Mouse (Mus musculus): ENCODE measurements around the gene Clec3b. TPM values are rescaled to one million over a fixed set of nuclear protein-coding genes. Genes with fewer than 3 reads are reported as not detected.

The Clec3b gene
- polyA plus RNA-seq (2014; fragmentation: Nextera tagmentation; extraction: Ambion mirVana) = not detected in 2 replicates

DNA sequence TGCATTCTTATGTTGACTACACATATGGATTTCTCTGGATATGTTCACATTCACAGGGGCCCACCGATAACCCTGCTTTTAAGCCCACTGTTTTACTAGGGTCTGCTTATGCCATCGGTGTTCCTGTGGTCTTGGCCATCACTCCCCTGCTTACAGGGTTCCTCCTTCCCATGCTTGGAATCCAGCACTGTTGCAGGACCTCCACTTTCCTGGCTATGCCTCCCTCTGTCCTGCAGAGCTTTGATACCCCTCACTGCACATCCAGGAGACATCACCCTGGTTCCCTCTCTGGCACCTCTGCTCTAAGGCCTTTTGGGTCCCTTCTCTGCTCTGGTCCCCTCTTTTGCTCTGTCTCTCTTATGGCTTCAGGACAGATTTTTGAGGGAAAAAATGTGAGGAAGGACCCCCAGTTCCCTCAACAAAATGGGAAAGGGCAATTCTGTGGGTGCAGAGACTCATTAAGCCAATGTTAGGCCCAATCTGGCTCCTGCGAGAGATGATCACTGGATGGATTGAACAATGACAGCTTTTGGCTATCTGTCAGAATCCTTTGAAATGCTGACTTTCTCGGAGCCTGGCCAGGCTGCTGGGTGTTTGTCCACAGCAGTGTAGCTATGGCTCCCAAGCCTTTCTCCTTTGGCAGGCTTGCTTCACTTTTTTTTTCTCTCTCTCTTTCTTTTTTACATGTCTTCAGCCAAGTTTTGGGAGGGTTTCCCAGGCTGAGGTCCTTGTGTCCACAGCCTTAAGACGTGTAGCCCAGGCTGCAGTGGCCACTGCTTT, at the start of gene Clec3b:
Gene Clec3b, plus strand, starts transcription at position 706 of the 780 bp plus-strand sequence.
- 0 out of 2 replicates have a peak, but pooled peaks cover 2% of the 10 kb centered on the region for H3K9me3 ChIP-seq (replicated peaks; ENCODE audit: control insufficient read depth, low read length)
- no peak for ATAC-seq (replicated peaks; ENCODE audit: insufficient number of reproducible peaks, low FRiP score, low TSS enrichment)
- no peaks in the 10 kb centered on the region for H3K4me1 ChIP-seq (ENCODE audit: control insufficient read depth, insufficient read depth, low read length)
- no peak within 1 kb of the TSS for H3K4me3 ChIP-seq (ENCODE audit: low read depth, low read length)
- no peaks in the 10 kb centered on the region for H3K27me3 ChIP-seq (ENCODE audit: control insufficient read depth, insufficient read depth, low read length)
- no peak within 1 kb of the TSS for H3K4me2 ChIP-seq
- H3K36me3 ChIP-seq (ENCODE audit: control insufficient read depth, insufficient read depth, low read length) = no peaks in the 10 kb centered on the region
- H3K27ac ChIP-seq (ENCODE audit: low read depth, low read length) = no peak within 1 kb of the TSS
- whole genome bisulfite sequencing (ENCODE audit: insufficient replicate concordance) = 83% methylated on average over 5 of the region's 5 CpGs
- no peak within 1 kb of the TSS for H3K9ac ChIP-seq (ENCODE audit: low read depth, low read length)

DNA sequence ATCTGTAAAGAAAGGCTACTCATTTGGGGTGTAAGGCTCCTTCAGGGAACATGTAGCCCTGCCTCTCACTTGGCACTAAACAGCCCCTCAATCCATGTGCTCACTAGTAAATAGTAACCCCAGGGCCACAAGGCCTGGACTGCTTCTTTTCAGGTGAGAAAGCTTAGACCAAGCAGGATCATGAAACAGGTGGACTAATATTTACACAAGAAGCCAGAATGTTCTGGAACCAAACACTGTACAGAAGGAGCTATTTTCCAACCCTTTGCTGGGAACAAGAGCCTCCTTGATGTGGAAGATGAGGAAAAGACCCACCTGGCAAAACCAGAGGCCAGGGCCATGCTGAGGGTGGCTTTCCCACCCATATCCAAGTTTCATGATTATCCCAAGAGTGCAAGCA, 47.3 kb upstream of the Clec3b start:
- no peak overlapping the region for H3K4me2 ChIP-seq
- no peak overlapping the region for H3K9ac ChIP-seq (ENCODE audit: low read depth, low read length)
- H3K4me1 ChIP-seq (ENCODE audit: control insufficient read depth, insufficient read depth, low read length) = no peaks in the 10 kb centered on the region
- H3K4me3 ChIP-seq (ENCODE audit: low read depth, low read length) = no peak overlapping the region
- no peak for ATAC-seq (replicated peaks; ENCODE audit: insufficient number of reproducible peaks, low FRiP score, low TSS enrichment)
- H3K36me3 ChIP-seq (ENCODE audit: control insufficient read depth, insufficient read depth, low read length) = peaks cover 5% of the 10 kb centered on the region
- no peaks in the 10 kb centered on the region for H3K27me3 ChIP-seq (ENCODE audit: control insufficient read depth, insufficient read depth, low read length)
- no peaks in the 10 kb centered on the region for H3K9me3 ChIP-seq (replicated peaks; ENCODE audit: control insufficient read depth, low read length)
- no peak overlapping the region for H3K27ac ChIP-seq (ENCODE audit: low read depth, low read length)

DNA sequence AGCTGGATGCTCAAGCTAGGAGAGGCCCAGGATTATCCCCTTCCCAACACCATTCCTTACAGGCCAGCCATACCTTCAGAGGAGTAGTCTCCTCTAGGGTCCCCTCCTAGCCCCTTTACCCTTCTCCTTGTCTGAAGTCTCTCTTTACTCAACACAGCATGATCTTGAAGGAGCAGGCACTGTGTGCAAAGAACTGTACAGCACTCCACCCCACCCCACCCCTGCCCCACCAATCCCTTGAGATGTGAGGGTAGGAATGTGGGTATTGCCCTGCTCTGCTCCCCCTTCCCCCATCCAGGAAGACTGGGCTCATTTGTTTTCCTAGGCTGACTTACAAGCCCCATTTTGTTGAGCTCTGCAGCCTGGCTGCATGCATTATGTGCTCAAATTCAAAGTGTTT, 46.4 kb upstream of the Clec3b start:
- no peak overlapping the region for H3K9ac ChIP-seq (ENCODE audit: low read depth, low read length)
- H3K4me2 ChIP-seq = no peak overlapping the region
- no peaks in the 10 kb centered on the region for H3K9me3 ChIP-seq (replicated peaks; ENCODE audit: control insufficient read depth, low read length)
- ATAC-seq (replicated peaks; ENCODE audit: insufficient number of reproducible peaks, low FRiP score, low TSS enrichment) = no peak
- no peak overlapping the region for H3K27ac ChIP-seq (ENCODE audit: low read depth, low read length)
- H3K4me3 ChIP-seq (ENCODE audit: low read depth, low read length) = no peak overlapping the region
- no peaks in the 10 kb centered on the region for H3K4me1 ChIP-seq (ENCODE audit: control insufficient read depth, insufficient read depth, low read length)
- H3K27me3 ChIP-seq (ENCODE audit: control insufficient read depth, insufficient read depth, low read length) = no peaks in the 10 kb centered on the region
- peaks cover 5% of the 10 kb centered on the region for H3K36me3 ChIP-seq (ENCODE audit: control insufficient read depth, insufficient read depth, low read length)

DNA sequence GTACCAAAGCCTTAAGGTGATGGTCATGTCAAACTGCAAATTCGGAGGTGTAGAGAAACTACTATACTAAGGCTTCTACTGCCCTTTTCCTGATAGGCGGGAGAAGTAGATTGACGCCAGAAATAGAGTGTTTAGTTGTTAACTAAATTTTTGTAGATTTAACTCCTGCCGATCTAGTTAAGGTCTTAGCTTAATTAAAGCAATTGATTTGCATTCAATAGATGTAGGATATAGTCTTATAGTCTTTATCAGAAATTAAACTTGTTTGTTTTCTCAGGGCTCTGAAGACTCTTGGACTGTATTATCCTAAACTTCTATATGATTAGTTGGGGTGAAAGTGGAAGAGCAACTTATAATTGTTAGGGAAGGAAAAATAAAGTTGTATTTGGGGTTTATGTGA, 43.6 kb upstream of the Clec3b start:
- 93% methylated on average over 4 of the region's 4 CpGs for WGBS (ENCODE audit: insufficient replicate concordance)
- H3K4me1 ChIP-seq (ENCODE audit: control insufficient read depth, insufficient read depth, low read length) = peaks cover 6% of the 10 kb centered on the region
- no peaks in the 10 kb centered on the region for H3K27me3 ChIP-seq (ENCODE audit: control insufficient read depth, insufficient read depth, low read length)
- no peak overlapping the region for H3K9ac ChIP-seq (ENCODE audit: low read depth, low read length)
- no peaks in the 10 kb centered on the region for H3K9me3 ChIP-seq (replicated peaks; ENCODE audit: control insufficient read depth, low read length)
- H3K4me2 ChIP-seq = no peak overlapping the region
- H3K36me3 ChIP-seq (ENCODE audit: control insufficient read depth, insufficient read depth, low read length) = peaks cover 2% of the 10 kb centered on the region; the same call in 1 of the 2 replicates
- H3K27ac ChIP-seq (ENCODE audit: low read depth, low read length) = no peak overlapping the region
- H3K4me3 ChIP-seq (ENCODE audit: low read depth, low read length) = no peak overlapping the region
- no peak; the same call in 1 of the 2 replicates for ATAC-seq (replicated peaks; ENCODE audit: insufficient number of reproducible peaks, low FRiP score, low TSS enrichment)

DNA sequence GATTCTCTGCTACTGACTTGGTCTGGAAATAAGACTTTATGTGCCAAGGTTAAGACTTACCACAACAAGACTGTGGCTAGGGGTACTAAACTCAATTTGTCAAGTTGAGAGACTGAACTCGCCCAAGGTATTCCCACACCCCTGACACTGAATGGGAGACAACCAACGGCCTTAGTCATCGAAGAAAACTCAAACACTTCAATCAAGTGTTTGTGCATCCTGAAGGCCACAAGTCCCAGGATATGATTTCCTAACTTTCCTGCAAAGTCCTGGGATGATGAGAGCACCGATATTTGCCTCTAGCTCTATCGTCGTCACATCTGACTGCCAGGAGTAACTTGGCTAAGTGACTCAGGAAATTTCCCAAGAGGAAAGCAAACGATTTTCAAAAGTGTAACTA, 41.6 kb upstream of the Clec3b start:
- WGBS (ENCODE audit: insufficient replicate concordance) = 89% methylated on average over 7 of the region's 7 CpGs
- no peak overlapping the region for H3K27ac ChIP-seq (ENCODE audit: low read depth, low read length)
- no peak overlapping the region for H3K9ac ChIP-seq (ENCODE audit: low read depth, low read length)
- H3K36me3 ChIP-seq (ENCODE audit: control insufficient read depth, insufficient read depth, low read length) = peaks cover 2% of the 10 kb centered on the region; the same call in 1 of the 2 replicates
- no peak overlapping the region for H3K4me2 ChIP-seq
- peaks cover 12% of the 10 kb centered on the region for H3K4me1 ChIP-seq (ENCODE audit: control insufficient read depth, insufficient read depth, low read length)
- H3K4me3 ChIP-seq (ENCODE audit: low read depth, low read length) = no peak overlapping the region
- H3K9me3 ChIP-seq (replicated peaks; ENCODE audit: control insufficient read depth, low read length) = no peaks in the 10 kb centered on the region
- ATAC-seq (replicated peaks; ENCODE audit: insufficient number of reproducible peaks, low FRiP score, low TSS enrichment) = no peak
- H3K27me3 ChIP-seq (ENCODE audit: control insufficient read depth, insufficient read depth, low read length) = no peaks in the 10 kb centered on the region

DNA sequence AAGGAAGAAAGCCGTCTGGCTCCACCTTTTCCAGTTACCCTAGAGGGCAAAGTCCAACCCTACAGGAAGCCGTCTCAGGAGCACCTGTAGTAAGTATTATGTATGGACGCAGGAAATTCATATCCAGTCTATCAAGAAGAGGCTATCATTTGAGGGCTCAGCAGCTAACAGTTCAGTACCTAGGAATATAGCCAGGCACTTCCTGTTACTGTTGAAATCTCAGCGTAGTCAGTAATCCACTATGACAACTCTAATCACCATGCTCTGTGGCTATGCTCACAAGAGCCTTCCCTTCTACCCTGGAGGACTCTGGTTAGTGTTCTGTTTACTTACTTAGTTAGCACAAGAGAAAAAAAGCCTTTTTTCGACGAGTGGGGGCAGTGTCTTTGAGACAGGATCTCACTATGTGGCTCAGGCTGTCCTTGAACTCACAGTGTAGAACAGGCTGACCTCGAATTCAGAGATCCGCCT, 39.0 kb upstream of the Clec3b start:
- H3K9ac ChIP-seq (ENCODE audit: low read depth, low read length) = peak overlapping the region; percentile 95; the same call in 1 of the 2 replicates
- 61% methylated on average over 8 of the region's 8 CpGs for WGBS (ENCODE audit: insufficient replicate concordance)
- H3K36me3 ChIP-seq (ENCODE audit: control insufficient read depth, insufficient read depth, low read length) = no peaks in the 10 kb centered on the region
- no peaks in the 10 kb centered on the region for H3K9me3 ChIP-seq (replicated peaks; ENCODE audit: control insufficient read depth, low read length)
- H3K27ac ChIP-seq (ENCODE audit: low read depth, low read length) = no peak overlapping the region
- no peaks in the 10 kb centered on the region for H3K27me3 ChIP-seq (ENCODE audit: control insufficient read depth, insufficient read depth, low read length)
- peak overlapping the region; percentile 99 for H3K4me3 ChIP-seq (ENCODE audit: low read depth, low read length)
- ATAC-seq (replicated peaks; ENCODE audit: insufficient number of reproducible peaks, low FRiP score, low TSS enrichment) = no peak
- H3K4me1 ChIP-seq (ENCODE audit: control insufficient read depth, insufficient read depth, low read length) = peaks cover 12% of the 10 kb centered on the region
- H3K4me2 ChIP-seq = peak overlapping the region; percentile 96

DNA sequence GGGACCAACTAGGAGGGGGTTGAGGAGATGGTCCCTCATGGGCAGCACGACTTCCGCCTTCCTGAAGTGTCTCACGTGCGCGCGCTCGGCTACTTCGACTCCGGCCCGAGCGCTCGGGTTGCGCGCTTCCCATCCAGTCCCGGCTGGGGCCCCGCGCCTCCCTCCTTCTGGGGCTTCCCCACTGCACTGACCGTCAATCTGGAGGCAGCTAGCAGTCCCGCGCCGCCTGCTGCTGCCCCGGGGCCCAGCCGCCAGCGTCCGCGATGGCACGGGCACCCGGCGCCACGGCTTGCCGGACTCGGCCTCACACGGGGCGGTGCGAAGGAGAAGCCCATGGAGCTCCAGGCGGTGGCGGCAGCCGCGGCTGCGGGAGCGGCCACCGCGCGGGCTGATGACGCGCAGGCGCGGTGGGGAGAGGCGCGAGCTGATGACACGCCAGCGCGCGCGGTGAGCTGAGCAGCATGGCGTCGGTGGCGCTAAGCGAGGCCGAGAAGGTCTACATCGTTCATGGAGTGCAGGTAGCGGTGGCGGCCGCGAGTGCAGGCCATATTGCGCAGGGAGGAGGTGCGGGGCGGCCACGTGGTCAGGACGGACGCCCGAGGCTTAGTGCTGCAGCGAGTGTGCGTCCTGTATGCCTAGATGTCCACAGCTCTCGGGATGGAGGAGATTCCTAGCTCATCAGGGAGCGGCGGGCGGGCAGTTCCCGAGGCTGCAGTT, 37.8 kb upstream of the Clec3b start, which contains the start of the genes Zdhhc3 and Exosc7:
Gene Zdhhc3, minus strand, starts transcription at position 401 of the 717 bp plus-strand sequence.
Gene Exosc7, plus strand, starts transcription at position 411 of the 717 bp plus-strand sequence.
- H3K9ac ChIP-seq (ENCODE audit: low read depth, low read length) = peak within 1 kb of the TSS; percentile 95
- peak; percentile 92 for ATAC-seq (replicated peaks; ENCODE audit: insufficient number of reproducible peaks, low FRiP score, low TSS enrichment)
- H3K4me2 ChIP-seq = peak within 1 kb of the TSS; percentile 96
- peak within 1 kb of the TSS; percentile 96 for H3K27ac ChIP-seq (ENCODE audit: low read depth, low read length)
- H3K27me3 ChIP-seq (ENCODE audit: control insufficient read depth, insufficient read depth, low read length) = no peaks in the 10 kb centered on the region
- H3K4me1 ChIP-seq (ENCODE audit: control insufficient read depth, insufficient read depth, low read length) = peaks cover 12% of the 10 kb centered on the region
- peak within 1 kb of the TSS; percentile 99 for H3K4me3 ChIP-seq (ENCODE audit: low read depth, low read length)
- H3K36me3 ChIP-seq (ENCODE audit: control insufficient read depth, insufficient read depth, low read length) = no peaks in the 10 kb centered on the region
- under 1% methylated on average over 79 of the region's 79 CpGs for WGBS (ENCODE audit: insufficient replicate concordance)
- H3K9me3 ChIP-seq (replicated peaks; ENCODE audit: control insufficient read depth, low read length) = no peaks in the 10 kb centered on the region

DNA sequence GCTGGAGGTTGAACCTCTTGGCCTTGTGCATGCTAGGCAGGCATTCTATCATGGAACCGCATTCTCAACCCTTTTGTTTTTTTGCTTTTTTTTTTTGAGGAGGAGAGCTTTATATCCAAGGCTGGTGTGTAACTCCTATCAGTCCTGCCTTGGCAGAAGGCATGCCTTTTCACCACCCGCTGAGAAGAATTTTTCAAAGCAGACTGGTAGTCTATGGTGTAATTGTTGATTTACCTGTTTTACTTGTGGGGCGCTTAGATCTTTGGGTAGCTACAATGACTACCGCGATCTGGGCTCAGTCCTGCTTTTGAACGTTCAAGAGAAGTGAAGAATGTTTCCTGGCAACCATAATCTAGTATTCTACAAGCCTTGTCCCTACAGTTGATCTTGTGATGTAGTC, 36.8 kb upstream of the Clec3b start:
- peaks cover 12% of the 10 kb centered on the region for H3K4me1 ChIP-seq (ENCODE audit: control insufficient read depth, insufficient read depth, low read length)
- H3K4me3 ChIP-seq (ENCODE audit: low read depth, low read length) = peak overlapping the region; percentile 99
- WGBS (ENCODE audit: insufficient replicate concordance) = 67% methylated on average over 6 of the region's 6 CpGs
- peak overlapping the region; percentile 96 for H3K4me2 ChIP-seq
- peaks cover 3% of the 10 kb centered on the region for H3K36me3 ChIP-seq (ENCODE audit: control insufficient read depth, insufficient read depth, low read length)
- no peaks in the 10 kb centered on the region for H3K9me3 ChIP-seq (replicated peaks; ENCODE audit: control insufficient read depth, low read length)
- no peak overlapping the region for H3K27ac ChIP-seq (ENCODE audit: low read depth, low read length)
- peak overlapping the region; percentile 95 for H3K9ac ChIP-seq (ENCODE audit: low read depth, low read length)
- ATAC-seq (replicated peaks; ENCODE audit: insufficient number of reproducible peaks, low FRiP score, low TSS enrichment) = no peak
- no peaks in the 10 kb centered on the region for H3K27me3 ChIP-seq (ENCODE audit: control insufficient read depth, insufficient read depth, low read length)

Data from heart, embryonic 11.5 days (tissue).